Mouse (Mus musculus): ENCODE measurements around the gene Zic1. TPM values are rescaled to one million over a fixed set of nuclear protein-coding genes. Genes with fewer than 3 reads are reported as not detected.
A peak's percentile ranks its signal among the peaks of the same experiment; 100 is the strongest.

Gene Zic1
- polyA plus RNA-seq, 1 experiment = 26.3 TPM

GRCm38 (mm10) chr9:91379300-91379635, 13.7 kb upstream of the Zic1 start:
- Histone ChIP-seq H3K4me1 (ENCODE audit: control insufficient read depth, insufficient read depth, low read length) (no peaks in the 10 kb centered on the region), H3K27ac (ENCODE audit: insufficient read depth, low read length) (no peak overlapping the region), H3K4me3 (ENCODE audit: insufficient read depth, low read length) (0 out of 2 replicates have a peak overlapping the region, but pooled peaks have one; percentile 2)
- TF ChIP-seq CTCF (IDR thresholded peaks at IDR 0.05; ENCODE audit: extremely low read depth, insufficient read depth, low read length) (no peak), POLR2A (IDR thresholded peaks at IDR 0.05; ENCODE audit: extremely low read depth, insufficient read depth, low read length) (no peak)

DNA sequence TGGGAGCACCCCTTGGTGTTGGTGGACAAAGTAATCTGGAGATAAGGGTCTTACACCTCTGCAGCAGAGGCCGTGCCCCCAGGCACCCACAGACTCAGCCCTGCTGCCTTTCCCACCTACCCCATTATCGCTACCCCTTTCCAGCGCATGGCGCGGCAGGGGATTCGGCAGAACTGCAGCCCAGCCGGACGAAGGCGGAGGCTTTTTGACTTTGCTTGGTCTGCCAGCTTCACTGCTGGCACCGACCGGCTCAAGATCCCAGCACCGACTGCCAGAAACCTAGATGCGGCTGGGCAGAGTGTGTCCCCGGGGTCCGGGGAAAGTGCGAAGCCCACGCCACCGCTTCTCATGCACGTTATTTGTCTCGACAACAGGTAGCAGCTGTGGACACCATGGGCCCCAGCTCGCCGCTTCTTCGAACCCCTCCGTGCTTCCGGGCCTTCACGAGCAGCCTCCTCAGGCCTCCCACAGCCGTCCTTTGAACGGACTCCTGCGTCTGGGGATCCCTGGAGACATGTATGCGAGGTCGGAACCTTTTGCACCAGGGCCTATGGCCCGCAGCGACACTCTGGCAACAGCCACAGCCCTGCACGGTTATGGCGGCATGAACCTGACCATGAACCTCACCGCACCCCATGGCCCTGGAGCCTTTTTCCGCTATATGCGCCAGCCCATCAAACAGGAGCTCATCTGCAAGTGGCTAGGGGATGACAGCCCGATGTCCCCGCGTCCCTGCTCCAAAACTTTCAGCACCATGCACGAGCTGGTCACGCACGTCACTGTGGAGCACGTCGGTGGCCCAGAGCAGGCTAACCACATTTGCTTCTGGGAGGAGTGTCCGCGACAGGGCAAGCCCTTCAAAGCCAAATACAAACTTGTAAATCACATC, 13.0 kb upstream of the Zic1 start:
- 0 out of 2 replicates have a peak overlapping the region, but pooled peaks have one; percentile 2 for H3K4me3 ChIP-seq (ENCODE audit: insufficient read depth, low read length)
- TF ChIP-seq POLR2A (IDR thresholded peaks at IDR 0.05; ENCODE audit: extremely low read depth, insufficient read depth, low read length) (no peak), CTCF (IDR thresholded peaks at IDR 0.05; ENCODE audit: extremely low read depth, insufficient read depth, low read length) (no peak)
- no peak overlapping the region for H3K27ac ChIP-seq (ENCODE audit: insufficient read depth, low read length)
- no peaks in the 10 kb centered on the region for H3K4me1 ChIP-seq (ENCODE audit: control insufficient read depth, insufficient read depth, low read length)

GRCm38 (mm10) chr9:91377873-91378150, 12.2 kb upstream of the Zic1 start:
- Histone ChIP-seq H3K4me3 (ENCODE audit: insufficient read depth, low read length) (no peak overlapping the region), H3K27ac (ENCODE audit: insufficient read depth, low read length) (no peak overlapping the region; the same call in 1 of the 2 replicates), H3K4me1 (ENCODE audit: control insufficient read depth, insufficient read depth, low read length) (no peaks in the 10 kb centered on the region)
- TF ChIP-seq CTCF (IDR thresholded peaks at IDR 0.05; ENCODE audit: extremely low read depth, insufficient read depth, low read length) = no peak
- TF ChIP-seq POLR2A (IDR thresholded peaks at IDR 0.05; ENCODE audit: extremely low read depth, insufficient read depth, low read length) = no peak

GRCm38 (mm10) chr9:91377036-91377872, 11.6 kb upstream of the Zic1 start:
- H3K4me1 ChIP-seq (ENCODE audit: control insufficient read depth, insufficient read depth, low read length) = no peaks in the 10 kb centered on the region
- TF ChIP-seq POLR2A (IDR thresholded peaks at IDR 0.05; ENCODE audit: extremely low read depth, insufficient read depth, low read length) (no peak), CTCF (IDR thresholded peaks at IDR 0.05; ENCODE audit: extremely low read depth, insufficient read depth, low read length) (no peak)
- no peak overlapping the region; the same call in 1 of the 2 replicates for H3K27ac ChIP-seq (ENCODE audit: insufficient read depth, low read length)
- no peak overlapping the region for H3K4me3 ChIP-seq (ENCODE audit: insufficient read depth, low read length)

DNA sequence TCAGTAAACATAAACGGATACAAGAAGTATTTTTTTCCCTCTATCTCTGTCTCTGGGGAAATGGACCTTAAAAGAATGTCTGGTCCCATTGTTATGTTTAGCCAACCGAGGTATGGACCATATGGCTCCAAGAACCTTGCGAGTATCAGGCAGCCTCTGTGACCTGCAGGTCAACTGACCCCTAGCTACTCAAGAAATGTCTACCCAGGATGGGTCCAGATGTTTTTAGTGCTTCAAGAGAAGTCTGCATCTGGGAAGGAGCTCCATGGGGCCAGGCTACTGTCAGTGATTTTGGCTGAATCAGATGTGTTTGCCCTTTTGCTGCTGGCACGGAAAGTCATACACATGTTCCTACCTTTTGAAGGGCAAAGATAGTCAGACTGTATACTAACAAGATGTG, 9.1 kb upstream of the Zic1 start:
- Histone ChIP-seq H3K4me1 (ENCODE audit: control insufficient read depth, insufficient read depth, low read length) (no peaks in the 10 kb centered on the region), H3K4me3 (ENCODE audit: insufficient read depth, low read length) (no peak overlapping the region), H3K27ac (ENCODE audit: insufficient read depth, low read length) (no peak overlapping the region)
- TF ChIP-seq CTCF (IDR thresholded peaks at IDR 0.05; ENCODE audit: extremely low read depth, insufficient read depth, low read length) (no peak), POLR2A (IDR thresholded peaks at IDR 0.05; ENCODE audit: extremely low read depth, insufficient read depth, low read length) (no peak)

GRCm38 (mm10) chr9:91373811-91374575, 8.4 kb upstream of the Zic1 start:
- Histone ChIP-seq H3K4me3 (ENCODE audit: insufficient read depth, low read length) (no peak overlapping the region), H3K4me1 (ENCODE audit: control insufficient read depth, insufficient read depth, low read length) (no peaks in the 10 kb centered on the region), H3K27ac (ENCODE audit: insufficient read depth, low read length) (no peak overlapping the region)
- TF ChIP-seq CTCF (IDR thresholded peaks at IDR 0.05; ENCODE audit: extremely low read depth, insufficient read depth, low read length) (no peak), POLR2A (IDR thresholded peaks at IDR 0.05; ENCODE audit: extremely low read depth, insufficient read depth, low read length) (no peak)

GRCm38 (mm10) chr9:91371608-91372007, 6.0 kb upstream of the Zic1 start:
- no peak overlapping the region for H3K27ac ChIP-seq (ENCODE audit: insufficient read depth, low read length)
- H3K4me1 ChIP-seq (ENCODE audit: control insufficient read depth, insufficient read depth, low read length) = no peaks in the 10 kb centered on the region
- no peak for TF ChIP-seq POLR2A (IDR thresholded peaks at IDR 0.05; ENCODE audit: extremely low read depth, insufficient read depth, low read length)
- TF ChIP-seq CTCF (IDR thresholded peaks at IDR 0.05; ENCODE audit: extremely low read depth, insufficient read depth, low read length) = no peak
- no peak overlapping the region for H3K4me3 ChIP-seq (ENCODE audit: insufficient read depth, low read length)

DNA sequence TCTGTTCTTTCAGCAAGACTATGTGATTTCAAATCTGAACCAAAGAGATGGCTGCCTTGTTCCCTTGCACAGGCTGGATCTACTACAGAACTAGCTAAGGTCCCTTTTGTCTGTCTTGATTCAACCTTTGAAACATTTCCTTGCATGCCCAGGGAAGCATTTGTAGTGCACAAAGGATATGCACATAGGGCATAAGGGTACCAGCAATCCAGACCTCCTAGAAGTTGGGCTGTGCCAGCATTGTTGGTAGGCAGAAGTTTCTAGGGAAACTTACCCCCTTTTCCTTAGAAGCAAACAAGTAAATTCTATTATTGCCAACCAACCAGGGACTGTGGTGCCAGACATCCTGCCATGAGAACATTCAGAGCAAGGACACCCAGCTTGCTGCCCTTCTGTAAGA, 5.4 kb upstream of the Zic1 start:
- H3K4me3 ChIP-seq (ENCODE audit: insufficient read depth, low read length) = no peak overlapping the region
- H3K27ac ChIP-seq (ENCODE audit: insufficient read depth, low read length) = no peak overlapping the region
- TF ChIP-seq POLR2A (IDR thresholded peaks at IDR 0.05; ENCODE audit: extremely low read depth, insufficient read depth, low read length) = no peak
- no peak for TF ChIP-seq CTCF (IDR thresholded peaks at IDR 0.05; ENCODE audit: extremely low read depth, insufficient read depth, low read length)

DNA sequence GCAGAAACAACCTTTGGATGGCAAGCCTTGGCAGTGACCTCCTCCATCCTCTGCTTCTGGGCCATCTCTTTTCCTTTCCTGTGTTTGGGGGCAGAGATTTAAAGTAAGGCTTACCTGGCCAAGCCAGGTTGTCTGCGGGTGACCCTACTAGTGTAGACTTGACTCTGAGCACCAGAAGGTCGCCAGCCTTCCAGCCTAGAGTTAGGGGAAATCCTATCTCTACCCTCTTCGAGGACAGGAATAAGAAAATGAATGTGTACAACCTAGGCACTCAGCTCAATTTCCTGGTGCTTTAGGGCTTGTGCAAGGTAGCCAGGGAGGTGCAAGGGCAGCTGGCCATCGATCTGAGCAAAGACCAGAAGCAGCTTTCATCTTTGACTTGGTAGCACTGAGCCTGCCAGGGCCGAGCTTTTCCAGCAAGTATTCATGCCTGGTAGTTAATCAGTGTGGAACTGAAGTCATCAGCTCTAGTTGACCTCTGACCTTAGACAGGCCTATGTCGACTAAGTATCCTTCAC, 4.6 kb upstream of the Zic1 start:
- Histone ChIP-seq H3K4me3 (ENCODE audit: insufficient read depth, low read length) (no peak overlapping the region), H3K27ac (ENCODE audit: insufficient read depth, low read length) (no peak overlapping the region), H3K4me1 (ENCODE audit: control insufficient read depth, insufficient read depth, low read length) (no peaks in the 10 kb centered on the region)
- TF ChIP-seq POLR2A (IDR thresholded peaks at IDR 0.05; ENCODE audit: extremely low read depth, insufficient read depth, low read length) = no peak
- no peak for TF ChIP-seq CTCF (IDR thresholded peaks at IDR 0.05; ENCODE audit: extremely low read depth, insufficient read depth, low read length)

More for the DNA sequence above, 5.4 kb upstream of the Zic1 start:
- H3K4me1 ChIP-seq (ENCODE audit: control insufficient read depth, insufficient read depth, low read length) = no peaks in the 10 kb centered on the region

Data from cortical plate, adult 2 months (tissue).